Mouse (Mus musculus) c-Kit-positive CD71-positive TER-119-negative erythroid progenitor cells, embryonic 14.5 days (primary cell): ENCODE measurements around the gene Gm13697.
"Not testable (repeated sequence)": the region's sequence is repeated elsewhere in the genome, so short reads cannot be mapped to it uniquely, and the experiment has no call there.

ENCODE experiments used
- DNase-seq: peaks from one replicate; pipeline ENCODE4 v3.0.0-alpha.2; 2013; ENCODE audit warnings: low read depth

The Gm13697 gene

GRCm38 (mm10) chr2:83984443-83984842 is at the start of gene Gm13697:
Gene Gm13697, plus strand, starts transcription at chr2:83984743.
- DNase-seq = not testable (repeated sequence)

- DNase-seq = peak; percentile 2
Measured at GRCm38 (mm10) chr2:83940931-83941361, 43.6 kb upstream of the Gm13697 start, which contains the start of gene Zswim2. Gene Zswim2, minus strand, starts transcription at chr2:83941228.

GRCm38 (mm10) chr2:83941378-83941777 is 43.2 kb upstream of the Gm13697 start:
- DNase-seq = no peak

- DNase-seq = no peak
Measured at GRCm38 (mm10) chr2:83941792-83942191, 42.8 kb upstream of the Gm13697 start.

- not testable (repeated sequence) for DNase-seq
Measured at GRCm38 (mm10) chr2:83955393-83955792, 29.1 kb upstream of the Gm13697 start, which contains the start of gene Gm13698. Gene Gm13698, plus strand, starts transcription at chr2:83955693.

GRCm38 (mm10) chr2:83961203-83961602 is 23.3 kb upstream of the Gm13697 start, which contains the start of gene Gm13693:
Gene Gm13693, plus strand, starts transcription at chr2:83961503.
- DNase-seq = not testable (repeated sequence)

- not testable (repeated sequence) for DNase-seq
Measured at GRCm38 (mm10) chr2:83967013-83967412, 17.5 kb upstream of the Gm13697 start, which contains the start of gene Gm13695. Gene Gm13695, plus strand, starts transcription at chr2:83967313.

- DNase-seq = not testable (repeated sequence)
Measured at GRCm38 (mm10) chr2:83972823-83973222, 11.7 kb upstream of the Gm13697 start, which contains the start of gene Gm13696. Gene Gm13696, plus strand, starts transcription at chr2:83973123.

- not testable (repeated sequence) for DNase-seq
Measured at GRCm38 (mm10) chr2:83978633-83979032, 5.9 kb upstream of the Gm13697 start, which contains the start of gene Gm13694. Gene Gm13694, plus strand, starts transcription at chr2:83978933.

GRCm38 (mm10) chr2:83990253-83990652 is 5.7 kb downstream of the Gm13697 start, which contains the start of gene Gm13691:
Gene Gm13691, plus strand, starts transcription at chr2:83990553.
- not testable (repeated sequence) for DNase-seq

GRCm38 (mm10) chr2:83993639-83994255 is 9.2 kb downstream of the Gm13697 start:
- not testable (repeated sequence) for DNase-seq

- not testable (repeated sequence) for DNase-seq
Measured at GRCm38 (mm10) chr2:83994526-83994925, 10.0 kb downstream of the Gm13697 start.

GRCm38 (mm10) chr2:84008913-84009312 is 24.4 kb downstream of the Gm13697 start:
- no peak for DNase-seq

- no peak for DNase-seq
Measured at GRCm38 (mm10) chr2:84009818-84010217, 25.3 kb downstream of the Gm13697 start.

- no peak for DNase-seq
Measured at GRCm38 (mm10) chr2:84014572-84014971, 30.0 kb downstream of the Gm13697 start.

GRCm38 (mm10) chr2:84016291-84016690 is 31.7 kb downstream of the Gm13697 start:
- DNase-seq = not testable (repeated sequence)

GRCm38 (mm10) chr2:84018330-84018729 is 33.8 kb downstream of the Gm13697 start:
- no peak for DNase-seq

GRCm38 (mm10) chr2:84019519-84020305 is 35.2 kb downstream of the Gm13697 start:
- peak; percentile 27 for DNase-seq

- DNase-seq = no peak
Measured at GRCm38 (mm10) chr2:84021930-84022329, 37.4 kb downstream of the Gm13697 start.

GRCm38 (mm10) chr2:84022905-84023304 is 38.4 kb downstream of the Gm13697 start:
- DNase-seq = no peak

GRCm38 (mm10) chr2:84023319-84023718 is 38.8 kb downstream of the Gm13697 start:
- DNase-seq = no peak

- no peak for DNase-seq
Measured at GRCm38 (mm10) chr2:84025217-84025616, 40.7 kb downstream of the Gm13697 start.

GRCm38 (mm10) chr2:84032505-84032904 is 48.0 kb downstream of the Gm13697 start:
- DNase-seq = no peak
